Mouse (Mus musculus) cerebellum, adult 2 months (tissue): ENCODE data around the gene Large1.

Experiments
- CTCF ChIP-seq: fragments of 200-500 bp; IDR thresholded peaks from 2 replicates; pipeline ENCODE4 v1.5.1; 2011; ENCODE audit warnings: low read depth, mild to moderate bottlenecking, control low read depth, low read length, moderate library complexity, borderline replicate concordance; ENCODE audit not compliant: insufficient read depth
- POLR2A ChIP-seq: fragments of 200-500 bp; IDR thresholded peaks from 2 replicates; pipeline ENCODE4 v1.6.1; 2011; ENCODE audit warnings: low read length, control low read depth, borderline replicate concordance; ENCODE audit not compliant: insufficient read depth

DNA sequence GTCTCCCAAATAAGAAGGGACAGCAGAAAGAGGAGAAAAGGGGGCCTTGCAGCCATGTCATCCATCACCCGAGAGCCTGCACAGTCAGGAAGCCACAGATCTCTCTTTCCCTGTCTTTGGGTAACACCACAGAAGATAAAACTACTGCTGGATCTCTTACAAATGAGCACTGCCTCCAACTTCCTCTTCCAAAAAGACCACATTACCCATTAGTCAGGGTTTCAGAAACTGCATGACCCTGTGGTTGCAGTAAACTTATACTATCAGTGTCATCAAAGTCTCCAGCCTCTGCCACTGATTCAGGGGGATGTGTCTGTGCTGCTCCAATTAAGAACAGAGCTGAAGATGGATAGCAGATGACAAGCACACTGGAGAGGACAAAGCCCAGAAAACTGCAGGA, 111.3 kb downstream of the Large1 start:
- TF ChIP-seq CTCF: no peak
- no peak for TF ChIP-seq POLR2A
